Mouse (Mus musculus) forebrain, embryonic 10.5 days (tissue): ENCODE measurements around the gene Pycr2. TPM values are rescaled to one million over a fixed set of nuclear protein-coding genes. Genes with fewer than 3 reads are reported as not detected.
A peak's percentile ranks its signal among the peaks of the same experiment; 100 is the strongest.

Source experiments
- DNase-seq: peaks from one replicate; pipeline ENCODE4 v3.0.0-alpha.2; 2017; ENCODE audit warnings: low spot score; ENCODE audit errors: extremely low spot score
- H3K27ac ChIP-seq: fragments of 300-500 bp; sonication (generic); 2 replicates; pipeline ENCODE4 v1.5.1; 2016; ENCODE audit warnings: mild to moderate bottlenecking
- H3K27me3 ChIP-seq: fragments of 300-500 bp; sonication (generic); 2 replicates; pipeline ENCODE4 v1.6.1; 2016; ENCODE audit warnings: mild to moderate bottlenecking; ENCODE audit not compliant: poor library complexity, severe bottlenecking
- H3K36me3 ChIP-seq: fragments of 300-500 bp; sonication (generic); replicated peaks from 2 replicates; pipeline ENCODE4 v1.6.1; 2016; ENCODE audit warnings: mild to moderate bottlenecking, moderate library complexity
- H3K4me1 ChIP-seq: fragments of 300-500 bp; sonication (generic); 2 replicates; pipeline ENCODE4 v1.6.1; 2016
- H3K4me3 ChIP-seq: fragments of 300-500 bp; sonication (generic); 2 replicates; pipeline ENCODE4 v1.5.1; 2016; ENCODE audit warnings: mild to moderate bottlenecking, moderate library complexity
- H3K9me3 ChIP-seq: fragments of 300-500 bp; sonication (generic); 2 replicates; pipeline ENCODE4 v1.6.1; 2016; ENCODE audit warnings: mild to moderate bottlenecking, moderate library complexity
- WGBS: fragments of 180-500 bp; shearing (Covaris S2); methylation state at CpG from one replicate; pipeline ENCODE4 v1.1.7; 2016; 5-methylcytosine and 5-hydroxymethylcytosine counted together
- polyA plus RNA-seq: library from polyadenylated mRNA; unstranded; fragments of >200 nt; fragmentation: Nextera tagmentation; extraction: Ambion mirVana; gene quantifications from 2 replicates; pipeline ENCODE4 v1.2.1, GENCODE M21; 2016

The Pycr2 gene
- polyA plus RNA-seq, 1 experiment from 2014 or later = 153 TPM

DNA sequence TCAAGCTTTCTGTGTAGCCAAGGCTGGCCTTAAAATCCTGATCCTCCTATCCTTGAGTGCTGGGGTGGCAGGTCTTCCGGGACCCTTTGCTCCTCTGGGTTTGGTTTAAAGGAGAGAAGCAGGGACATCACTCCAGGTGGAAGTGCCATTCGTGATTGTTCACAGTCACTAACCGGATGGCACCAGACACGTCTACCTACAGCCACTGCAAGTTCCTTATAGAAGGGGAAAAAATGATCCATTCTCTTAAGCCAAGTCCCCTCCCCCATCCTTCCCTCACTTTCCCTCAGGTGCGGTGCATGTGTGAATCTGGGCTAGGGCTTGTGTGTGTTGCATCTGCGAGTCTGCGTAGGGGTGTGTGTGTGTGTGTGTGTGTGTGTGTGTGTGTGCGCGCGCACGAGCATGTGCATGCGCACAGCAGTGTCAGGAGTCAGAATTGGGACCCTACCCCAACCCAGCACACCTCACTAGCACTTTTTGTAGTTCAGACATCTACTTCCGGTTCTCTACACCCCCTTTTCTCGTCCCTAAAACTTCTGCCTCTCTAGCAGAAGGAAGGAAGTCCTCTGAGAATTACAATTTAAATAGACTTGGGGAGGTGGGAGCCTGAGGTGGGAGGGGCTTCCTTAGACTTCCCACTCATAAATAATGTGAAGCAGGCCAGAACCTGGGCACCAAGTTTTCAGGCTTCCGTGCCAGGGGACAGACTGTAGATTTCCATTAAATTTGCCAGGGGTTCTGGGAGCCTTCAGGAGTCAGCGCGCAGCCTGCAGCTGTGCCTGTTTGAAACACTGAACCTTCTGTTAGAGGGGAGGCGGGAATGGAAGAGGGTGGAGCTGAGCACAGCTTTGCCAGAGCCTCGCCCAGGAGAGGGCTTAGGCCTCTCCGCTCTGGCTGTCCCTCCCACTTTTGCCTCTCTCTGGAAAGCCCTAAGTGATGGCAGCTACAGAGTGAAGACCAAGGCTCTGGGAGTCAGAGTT lies 41.2 kb downstream of the Pycr2 start:
- Histone ChIP-seq H3K9me3 (no peaks in the 10 kb centered on the region), H3K4me3 (0 out of 2 replicates have a peak overlapping the region, but pooled peaks have one; percentile 3), H3K27me3 (peaks cover 51% of the 10 kb centered on the region), H3K36me3 (no peaks in the 10 kb centered on the region), H3K4me1 (peaks cover 36% of the 10 kb centered on the region), H3K27ac (peak overlapping the region; percentile 60)
- DNase-seq = peak; percentile 42
- WGBS = 30% methylated on average over 20 of the region's 20 CpGs

DNA sequence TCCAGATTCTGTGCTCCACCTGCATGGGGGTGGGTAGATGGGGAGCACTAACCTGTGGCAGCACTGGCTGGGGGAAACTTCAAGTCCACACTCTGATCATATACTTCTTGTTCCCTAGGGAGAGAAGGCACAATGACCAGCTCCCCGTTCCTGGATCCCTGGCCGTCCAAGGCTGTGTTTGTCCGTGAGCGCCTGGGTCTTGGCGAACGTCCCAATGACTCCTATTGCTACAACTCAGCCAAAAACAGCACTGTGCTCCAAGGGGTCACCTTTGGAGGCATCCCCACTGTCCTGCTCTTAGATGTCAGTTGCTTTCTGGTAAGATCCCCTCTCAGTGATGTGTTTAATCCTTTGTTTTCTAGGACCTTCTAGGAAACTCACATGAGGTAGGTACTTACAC lies 42.4 kb downstream of the Pycr2 start:
- 91% methylated on average over 6 of the region's 6 CpGs for WGBS

DNA sequence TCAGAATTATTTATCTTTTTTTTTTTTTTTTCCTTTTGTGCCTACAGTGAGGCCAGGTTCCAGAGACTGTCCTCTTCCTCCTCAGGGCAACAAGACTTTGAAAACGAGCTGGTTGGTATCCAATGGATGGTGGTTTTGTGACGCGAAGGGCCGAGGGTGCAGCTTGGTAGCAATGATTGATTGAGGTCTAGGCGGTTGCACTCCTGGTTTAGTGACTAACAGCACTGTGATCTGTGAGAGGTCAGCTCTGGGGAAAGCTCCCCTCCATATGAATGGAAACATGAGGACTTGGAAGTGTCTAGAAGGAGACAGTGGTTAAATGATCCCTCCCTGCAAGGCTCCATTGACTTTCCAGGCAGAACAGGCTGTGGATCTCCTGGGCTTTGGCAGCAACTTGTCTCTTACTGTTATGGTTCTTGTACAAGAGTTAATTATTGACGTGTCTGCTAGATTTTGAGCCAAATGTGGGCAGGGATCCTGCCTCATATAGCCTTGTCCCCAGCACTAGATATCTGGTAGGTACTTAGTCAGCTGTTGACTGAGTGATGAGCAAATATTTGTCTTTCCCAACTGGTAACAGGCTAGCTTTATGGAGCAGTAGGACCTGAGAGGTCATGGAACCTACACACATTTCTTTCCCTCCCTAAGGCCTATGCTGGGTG lies 48.1 kb downstream of the Pycr2 start:
- Histone ChIP-seq H3K4me3 (no peak overlapping the region), H3K36me3 (no peaks in the 10 kb centered on the region), H3K27ac (no peak overlapping the region), H3K4me1 (peaks cover 8% of the 10 kb centered on the region), H3K27me3 (no peaks in the 10 kb centered on the region), H3K9me3 (no peaks in the 10 kb centered on the region)
- 86% methylated on average over 6 of the region's 6 CpGs for WGBS
- no peak for DNase-seq

More for the DNA sequence above, 42.4 kb downstream of the Pycr2 start:
- Histone ChIP-seq H3K36me3 (no peaks in the 10 kb centered on the region), H3K27me3 (peaks cover 39% of the 10 kb centered on the region), H3K4me3 (no peak overlapping the region), H3K9me3 (no peaks in the 10 kb centered on the region), H3K4me1 (peaks cover 32% of the 10 kb centered on the region), H3K27ac (no peak overlapping the region)
- DNase-seq = no peak

DNA sequence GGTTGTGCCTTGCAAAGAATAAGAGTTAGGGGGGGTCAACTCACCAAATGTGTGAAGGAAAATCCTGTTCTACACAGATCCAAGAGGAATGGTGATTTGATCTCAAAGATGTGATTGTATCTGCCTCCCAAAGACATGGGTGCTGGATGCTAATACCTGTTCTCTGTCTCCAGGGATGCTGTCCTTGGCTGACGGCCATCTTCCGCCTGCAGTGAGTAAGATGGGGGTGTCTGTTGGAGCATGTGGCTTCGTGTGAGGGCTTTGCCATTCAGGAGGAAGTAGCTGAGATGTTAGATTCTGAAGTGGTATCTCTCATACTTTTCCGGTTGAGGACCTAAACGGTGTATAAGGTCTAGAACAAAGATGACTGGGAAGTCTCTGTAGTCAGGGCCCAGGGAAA lies 48.7 kb downstream of the Pycr2 start:
- no peaks in the 10 kb centered on the region for H3K36me3 ChIP-seq
- no peak for DNase-seq
- no peaks in the 10 kb centered on the region for H3K9me3 ChIP-seq
- no peak overlapping the region for H3K27ac ChIP-seq
- WGBS = 93% methylated on average over 5 of the region's 5 CpGs
- H3K4me1 ChIP-seq = peaks cover 8% of the 10 kb centered on the region
- no peaks in the 10 kb centered on the region for H3K27me3 ChIP-seq
- H3K4me3 ChIP-seq = no peak overlapping the region

DNA sequence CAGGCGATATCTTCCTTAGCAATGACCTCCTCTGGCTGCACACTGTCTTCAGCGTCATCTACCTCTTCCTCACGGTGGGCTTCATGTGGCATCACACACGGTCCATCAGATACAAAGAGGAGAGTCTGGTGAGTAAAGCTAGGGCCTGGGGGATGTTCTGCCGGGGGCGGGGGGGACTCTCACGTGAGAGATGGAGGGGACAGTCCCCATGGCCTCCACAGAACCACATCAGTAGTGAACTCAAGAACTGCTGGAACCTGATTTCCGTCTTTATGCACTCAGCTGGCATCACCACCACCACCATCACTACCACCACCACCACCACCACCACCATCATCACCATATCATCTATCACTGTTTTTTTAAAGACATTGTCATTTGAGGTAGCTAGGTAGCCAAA lies 52.3 kb downstream of the Pycr2 start:
- 88% methylated on average over 8 of the region's 8 CpGs for WGBS
- Histone ChIP-seq H3K4me3 (no peak overlapping the region), H3K36me3 (no peaks in the 10 kb centered on the region), H3K27me3 (no peaks in the 10 kb centered on the region), H3K4me1 (peaks cover 8% of the 10 kb centered on the region), H3K27ac (no peak overlapping the region), H3K9me3 (no peaks in the 10 kb centered on the region)
- no peak for DNase-seq

DNA sequence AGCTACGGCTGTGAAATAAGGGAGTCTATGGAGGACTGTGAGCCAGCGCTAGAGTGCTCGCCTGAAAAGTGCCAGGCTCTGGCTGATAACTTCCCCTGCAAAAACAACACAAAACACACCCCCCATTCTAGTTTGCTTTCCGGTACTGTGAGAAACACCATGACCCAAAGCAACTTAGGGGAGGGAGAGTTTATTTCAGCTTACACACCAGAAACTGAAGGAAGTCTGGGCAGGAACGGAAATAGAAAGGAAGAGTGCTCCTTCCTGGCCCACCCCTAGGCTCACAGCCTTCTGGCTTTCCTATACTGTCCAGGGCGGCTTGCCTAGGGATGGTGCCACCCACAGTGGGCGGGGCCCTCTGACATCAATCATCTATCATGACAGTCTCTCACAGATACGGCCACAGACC lies 52.9 kb downstream of the Pycr2 start:
- H3K27ac ChIP-seq = no peak overlapping the region
- no peaks in the 10 kb centered on the region for H3K9me3 ChIP-seq
- no peak overlapping the region for H3K4me3 ChIP-seq
- peaks cover 8% of the 10 kb centered on the region for H3K4me1 ChIP-seq
- no peaks in the 10 kb centered on the region for H3K36me3 ChIP-seq
- WGBS = 85% methylated on average over 8 of the region's 8 CpGs
- DNase-seq = no peak
- no peaks in the 10 kb centered on the region for H3K27me3 ChIP-seq

Other genes with a start within 250 kb of the Pycr2 start
- 0.11 and 0.17 TPM in 2 replicates for gene Mixl1, start 207.3 kb upstream of the Pycr2 start, polyA plus RNA-seq
- 14.7 and 17.0 TPM in 2 replicates for gene Acbd3, start 178.2 kb upstream of the Pycr2 start, polyA plus RNA-seq
- 2,460 and 2,659 TPM in 2 replicates for gene H3f3a, start 90.3 kb upstream of the Pycr2 start, polyA plus RNA-seq
- 43.3 and 45.9 TPM in 2 replicates for gene Sde2, start 53.2 kb upstream of the Pycr2 start, polyA plus RNA-seq
- not detected in 2 replicates for gene Lefty2, start 11.2 kb upstream of the Pycr2 start, polyA plus RNA-seq
- gene Lefty1, start 30.7 kb downstream of the Pycr2 start, polyA plus RNA-seq = 0.34 and 0.69 TPM in 2 replicates
- 2.1 and 2.2 TPM in 2 replicates for gene Tmem63a, start 38.1 kb downstream of the Pycr2 start, polyA plus RNA-seq
- gene Ephx1, start 116.6 kb downstream of the Pycr2 start, polyA plus RNA-seq = 0.47 and 0.77 TPM in 2 replicates
- not detected in 2 replicates for gene 9130409I23Rik, start 146.9 kb downstream of the Pycr2 start, polyA plus RNA-seq
- gene Nvl, start 239.9 kb downstream of the Pycr2 start, polyA plus RNA-seq = 45.8 and 50.7 TPM in 2 replicates
- 113 and 127 TPM in 2 replicates for gene Cnih4, start 240.4 kb downstream of the Pycr2 start, polyA plus RNA-seq